Mouse (Mus musculus) T-helper 1 cell (primary cell): ENCODE data around the gene Ufc1.
"Not testable (repeated sequence)": the region's sequence is repeated elsewhere in the genome, so short reads cannot be mapped to it uniquely, and the experiment has no call there.

Source experiments
- in situ Hi-C: fragments of 300-600 bp; cut with MboI, MseI; formaldehyde crosslinking; loops from one replicate; pipeline ENCODE4 v1.15.1; 2025; ENCODE audit warnings: high pct_unique_total_duplicates

Gene Ufc1

DNA sequence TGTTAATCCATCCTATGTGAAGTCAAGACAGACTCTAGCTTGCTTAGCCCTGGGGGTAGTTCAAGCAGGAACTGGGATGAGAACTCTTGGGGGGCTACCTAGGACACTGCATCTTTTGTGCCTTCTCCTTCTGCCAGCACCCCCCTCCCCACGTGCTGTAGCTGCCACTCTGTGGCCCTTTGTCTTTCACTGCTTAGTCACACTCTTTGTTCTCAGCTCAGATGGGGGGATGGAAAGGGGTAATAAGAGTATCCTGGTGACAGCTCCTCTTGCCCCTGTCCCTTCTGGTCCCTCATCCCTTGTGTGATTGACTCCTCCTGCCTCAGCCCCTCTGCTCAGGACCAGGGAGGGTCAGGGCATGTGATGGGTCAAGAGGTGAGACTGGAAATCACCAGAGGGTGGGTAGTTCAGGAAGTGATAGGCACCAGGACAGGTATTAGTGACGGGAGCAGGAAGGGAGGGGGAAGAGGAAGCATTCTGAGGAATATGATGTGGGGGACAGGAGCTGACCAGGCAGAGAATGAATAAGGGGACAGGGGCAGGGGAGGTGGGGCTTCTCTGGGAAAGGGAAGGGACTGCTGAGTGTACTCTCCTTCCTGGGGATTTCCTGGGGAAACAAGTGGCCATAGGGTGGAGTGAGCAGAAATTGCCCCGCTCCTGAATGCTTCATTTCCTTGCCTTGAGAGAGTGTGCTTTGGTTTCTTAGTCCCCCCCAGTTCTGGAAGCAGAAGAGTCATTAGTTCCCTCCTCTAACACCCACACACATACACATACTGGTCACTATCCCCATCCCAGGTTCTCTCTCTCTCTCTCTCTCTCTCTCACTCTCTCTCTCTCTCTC, 46.2 kb downstream of the Ufc1 start:
- in situ Hi-C loops, result no loop called here

GRCm38 (mm10) chr1:171247916-171248315, 46.9 kb downstream of the Ufc1 start:
- in situ Hi-C loops, result no loop called here

DNA sequence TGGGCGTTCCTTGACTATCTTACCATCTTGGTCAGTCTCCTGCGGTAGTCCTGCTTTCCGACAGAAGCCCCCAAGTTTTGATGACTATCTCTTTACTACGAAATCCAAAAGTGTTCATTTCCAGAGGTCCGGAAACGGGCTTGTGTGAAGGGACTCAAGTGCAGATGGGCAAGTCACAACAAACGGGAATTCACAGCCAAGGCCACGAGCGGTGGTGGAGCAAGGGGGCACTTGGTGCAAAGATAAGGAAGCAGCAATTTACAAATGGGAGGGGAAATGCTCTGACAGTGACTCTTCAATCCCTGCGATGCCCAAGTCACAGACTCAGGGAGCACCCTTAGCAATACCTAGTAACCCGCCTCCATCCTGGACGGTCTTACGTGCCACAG, 47.4 kb downstream of the Ufc1 start:
- in situ Hi-C loops, result no loop called here

GRCm38 (mm10) chr1:171246709-171247452, 47.9 kb downstream of the Ufc1 start:
- in situ Hi-C loops, result no loop called here

- in situ Hi-C loops, result no loop called here
These were observed 49.5 kb downstream of the Ufc1 start for GRCm38 (mm10) chr1:171245353-171245752.

DNA sequence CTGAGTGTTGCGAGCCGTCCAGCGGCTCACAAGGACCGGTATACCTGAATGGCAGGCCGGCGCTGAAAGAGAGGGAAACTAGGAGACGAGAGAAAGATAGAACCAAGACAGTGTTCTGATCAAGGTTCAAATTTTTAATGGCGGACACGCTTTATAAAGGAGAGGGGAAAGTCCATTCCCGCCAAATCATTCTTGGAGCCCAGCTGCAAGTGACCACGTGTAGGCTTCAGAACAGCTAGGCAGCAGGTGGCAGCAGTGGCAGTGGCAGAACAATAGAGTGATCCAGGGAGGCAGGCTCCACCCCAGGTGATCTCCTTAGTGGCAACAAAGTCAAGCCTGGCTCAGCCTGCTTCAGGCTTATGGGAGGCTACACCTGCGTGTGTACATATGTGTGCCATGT, 52.9 kb downstream of the Ufc1 start:
- in situ Hi-C loops, result not testable (repeated sequence)

- in situ Hi-C loops, result no loop called here
These were observed 53.9 kb downstream of the Ufc1 start for GRCm38 (mm10) chr1:171240911-171241310.

GRCm38 (mm10) chr1:171239992-171240744, 54.7 kb downstream of the Ufc1 start:
- in situ Hi-C loops, result no loop called here
